Mouse (Mus musculus) kidney, adult 2 months (tissue): ENCODE results near the gene Cd86.

Experiments
- CTCF ChIP-seq: fragments of 200-500 bp; conservative IDR thresholded peaks from 2 replicates; pipeline ENCODE4 v1.5.1; 2011; ENCODE audit warnings: low read depth, mild to moderate bottlenecking, control low read depth, low read length, moderate library complexity, mixed read lengths; ENCODE audit not compliant: insufficient read depth, insufficient read length
- POLR2A ChIP-seq: fragments of 200-500 bp; IDR thresholded peaks from one replicate; pipeline ENCODE4 v1.6.1; 2011; ENCODE audit warnings: low read depth, low read length, control low read depth

DNA sequence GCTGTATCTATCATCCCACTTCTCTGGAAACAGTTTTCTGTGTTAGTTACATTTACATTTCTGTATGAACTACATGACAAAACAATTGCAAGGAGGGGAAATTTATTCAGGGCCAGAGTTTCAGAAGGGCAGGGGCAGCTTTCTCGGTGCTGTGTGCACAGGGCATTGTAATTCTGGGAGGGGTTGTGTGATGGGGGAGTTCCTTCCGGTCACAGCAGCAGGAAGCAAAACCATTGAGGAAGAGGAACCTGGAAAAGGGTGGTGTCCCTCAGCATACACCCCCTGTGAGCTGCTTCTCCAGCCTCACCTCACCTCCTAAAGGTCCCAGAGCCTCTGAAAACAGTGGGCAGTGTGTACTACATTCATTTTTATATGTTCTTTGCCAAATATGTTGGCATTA lies 9.4 kb upstream of the Cd86 start:
- TF ChIP-seq CTCF, result no peak
- TF ChIP-seq POLR2A, result no peak
